10 mouse cellular contexts compared by ENCODE assay signal in the genomic region with DNA sequence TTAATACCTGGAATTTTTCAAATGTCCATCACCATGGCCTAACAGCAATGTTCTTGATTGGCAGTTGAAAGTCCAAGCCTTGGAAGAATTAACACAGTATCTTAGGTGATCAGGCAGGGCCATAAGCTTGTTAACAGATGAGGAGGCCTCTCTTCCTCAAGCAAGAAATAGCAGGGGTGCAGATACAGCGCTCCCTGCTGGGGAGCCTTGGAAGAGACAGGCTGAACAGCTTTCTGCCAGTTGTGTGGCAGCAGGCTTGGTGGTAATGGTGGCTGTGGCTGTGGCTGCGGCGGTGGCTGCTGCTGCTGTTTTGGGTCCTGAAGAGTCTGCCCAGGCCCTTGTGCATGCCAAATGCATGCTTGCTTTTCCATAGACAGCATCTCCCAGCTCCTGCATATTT.
DNase-seq lines count a peak whose midpoint lies in the region; ATAC-seq and TF ChIP-seq lines count a peak whose summit lies in the region.
"Had no signal": no experiment of that assay in that cellular context is flagged by ENCODE, and none has a peak within 500 bp of the region (broad histone marks: within the 10 kb centered on the region; RNA-seq: fewer than 3 reads in every experiment).

No protein-coding gene starts in this region.

- no peak overlapping the region for H3K27ac ChIP-seq in kidney, embryonic 16.5 days (ENCODE audit: low read length)
- peak overlapping the region; percentile 44; the same call in 1 of the 2 replicates for H3K27ac ChIP-seq in layer of hippocampus, adult 2 months
- H3K27ac ChIP-seq: embryonic facial prominence, embryonic 13.5 days; limb, embryonic 15.5 days had no signal

- no peaks in the 10 kb centered on the region for H3K9me3 ChIP-seq in kidney, embryonic 16.5 days (ENCODE audit: low read length)
- H3K9me3 ChIP-seq: embryonic facial prominence, embryonic 13.5 days; limb, embryonic 15.5 days had no signal

- WGBS in kidney, embryonic 16.5 days, result 82% methylated on average over 3 of the region's 3 CpGs

- DNase-seq in kidney, adult 11 months, result peak; percentile 61
- DNase-seq in ES-CJ7 (ENCODE audit: low read depth, low spot score), result peak; percentile 79
- peak; percentile 44 for DNase-seq in c-Kit-positive CD71-positive TER-119-negative erythroid progenitor cells, embryonic 14.5 days (ENCODE audit: low read depth)
- DNase-seq in heart, adult 8-10 months (ENCODE audit: low spot score), result peak; percentile 60
- DNase-seq in layer of hippocampus, adult 2 months (ENCODE audit: low spot score in 2 of 2), result peak in 1 of 2 experiments; percentile 54
- peak; percentile 79 for DNase-seq in naive thymus-derived CD4-positive, alpha-beta T cell, adult 2 months (ENCODE audit: low read depth)
- peak; percentile 76 for DNase-seq in thymus, postnatal 14 days

- no peak overlapping the region for H3K4me2 ChIP-seq in kidney, embryonic 16.5 days (replicated peaks; ENCODE audit: low read depth, low read length)
- H3K4me2 ChIP-seq: embryonic facial prominence, embryonic 13.5 days; limb, embryonic 15.5 days had no signal

- ATAC-seq in kidney, embryonic 16.5 days (ENCODE audit: low FRiP score, low TSS enrichment), result no peak

- no peaks in the 10 kb centered on the region for H3K4me1 ChIP-seq in kidney, embryonic 16.5 days (ENCODE audit: insufficient read depth, low read length)
- H3K4me1 ChIP-seq: embryonic facial prominence, embryonic 13.5 days; limb, embryonic 15.5 days had no signal

- peak; percentile 84 for TF ChIP-seq CTCF in layer of hippocampus, adult 2 months (conservative IDR thresholded peaks at IDR 0.05)

- H3K36me3 ChIP-seq in kidney, embryonic 16.5 days (ENCODE audit: insufficient read depth, low read length), result peaks cover 59% of the 10 kb centered on the region

- no peak overlapping the region for H3K4me3 ChIP-seq in kidney, embryonic 16.5 days (ENCODE audit: low read length)
- no peak overlapping the region for H3K4me3 ChIP-seq in layer of hippocampus, adult 2 months
- H3K4me3 ChIP-seq: embryonic facial prominence, embryonic 13.5 days; limb, embryonic 15.5 days had no signal

- H3K27me3 ChIP-seq in kidney, embryonic 16.5 days (ENCODE audit: insufficient read depth, low read length), result no peaks in the 10 kb centered on the region
- H3K27me3 ChIP-seq: embryonic facial prominence, embryonic 13.5 days; limb, embryonic 15.5 days had no signal

- H3K9ac ChIP-seq in kidney, embryonic 16.5 days (replicated peaks; ENCODE audit: low read length), result no peak overlapping the region
- H3K9ac ChIP-seq: embryonic facial prominence, embryonic 13.5 days; limb, embryonic 15.5 days had no signal
